9 mouse cellular contexts compared by ENCODE assay signal in genomic region chr4:148607758-148608157, GRCm38 (mm10). TPM values are rescaled to one million over a fixed set of nuclear protein-coding genes. Genes with fewer than 3 reads are reported as not detected.
A peak's percentile ranks its signal among the peaks of the same experiment; 100 is the strongest.
DNase-seq lines count a peak whose midpoint lies in the region; ATAC-seq lines count a peak whose summit lies in the region.
"Had no signal": no experiment of that assay in that cellular context is flagged by ENCODE, and none has a peak within 500 bp of the region (broad histone marks: within the 10 kb centered on the region; RNA-seq: fewer than 3 reads in every experiment).

No protein-coding gene starts in this region.

- H3K4me2 ChIP-seq in kidney, embryonic 16.5 days (replicated peaks; ENCODE audit: low read depth, low read length), result no peak overlapping the region
- H3K4me2 ChIP-seq in heart, embryonic 16.5 days (ENCODE audit: low read depth, low read length), result no peak overlapping the region
- no peak overlapping the region for H3K4me2 ChIP-seq in neural tube, embryonic 11.5 days (ENCODE audit: low read depth)
- H3K4me2 ChIP-seq: embryonic facial prominence, embryonic 12.5 days had no signal

- peak; percentile 71 for DNase-seq in kidney, adult 11 months
- DNase-seq in adrenal gland, adult 18-20 months (ENCODE audit: low spot score in 2 of 2), result peak; percentile 79 to 84
- DNase-seq in embryo, embryonic 11.5 days (ENCODE audit: low read depth, low spot score), result peak; percentile 46
- DNase-seq in layer of hippocampus, postnatal 36 days, result peak; percentile 72 to 75
- DNase-seq in neural tube, embryonic 11.5 days (ENCODE audit: low spot score), result peak; percentile 64
- peak; percentile 73 for DNase-seq in thymus, postnatal 0 days (ENCODE audit: low spot score)

- H3K27me3 ChIP-seq in kidney, embryonic 16.5 days (ENCODE audit: insufficient read depth, low read length), result no peaks in the 10 kb centered on the region
- no peaks in the 10 kb centered on the region for H3K27me3 ChIP-seq in heart, embryonic 16.5 days (ENCODE audit: control insufficient read depth, insufficient read depth, low read length)
- no peaks in the 10 kb centered on the region for H3K27me3 ChIP-seq in neural tube, embryonic 11.5 days (ENCODE audit: control insufficient read depth, insufficient read depth, low read length)
- H3K27me3 ChIP-seq: embryonic facial prominence, embryonic 12.5 days had no signal

- H3K4me3 ChIP-seq in kidney, embryonic 16.5 days (ENCODE audit: low read length), result no peak overlapping the region
- H3K4me3 ChIP-seq in heart, embryonic 16.5 days (ENCODE audit: low read length), result no peak overlapping the region
- no peak overlapping the region for H3K4me3 ChIP-seq in neural tube, embryonic 11.5 days (ENCODE audit: low read depth, low read length)
- H3K4me3 ChIP-seq: embryonic facial prominence, embryonic 12.5 days had no signal

- no peak for ATAC-seq in kidney, embryonic 16.5 days (ENCODE audit: low FRiP score, low TSS enrichment)
- peak; percentile 66; the same call in 1 of the 2 replicates for ATAC-seq in heart, embryonic 16.5 days (replicated peaks; ENCODE audit: extremely low read depth, insufficient read depth, low FRiP score)
- ATAC-seq in neural tube, embryonic 11.5 days (ENCODE audit: insufficient read depth, low FRiP score, low TSS enrichment), result no peak

- H3K36me3 ChIP-seq in kidney, embryonic 16.5 days (ENCODE audit: insufficient read depth, low read length), result peaks cover 11% of the 10 kb centered on the region
- H3K36me3 ChIP-seq in heart, embryonic 16.5 days (ENCODE audit: control insufficient read depth, insufficient read depth), result peaks cover 3% of the 10 kb centered on the region; the same call in 1 of the 2 replicates
- no peaks in the 10 kb centered on the region for H3K36me3 ChIP-seq in neural tube, embryonic 11.5 days (ENCODE audit: control insufficient read depth, insufficient read depth, low read length)

- no peaks in the 10 kb centered on the region for H3K9me3 ChIP-seq in kidney, embryonic 16.5 days (ENCODE audit: low read length)
- no peaks in the 10 kb centered on the region for H3K9me3 ChIP-seq in heart, embryonic 16.5 days (replicated peaks; ENCODE audit: control insufficient read depth, low read length)
- H3K9me3 ChIP-seq in neural tube, embryonic 11.5 days (ENCODE audit: control insufficient read depth, low read length), result no peaks in the 10 kb centered on the region
- H3K9me3 ChIP-seq: embryonic facial prominence, embryonic 12.5 days had no signal

- peaks cover 8% of the 10 kb centered on the region; the same call in 1 of the 2 replicates for H3K4me1 ChIP-seq in kidney, embryonic 16.5 days (ENCODE audit: insufficient read depth, low read length)
- H3K4me1 ChIP-seq in heart, embryonic 16.5 days (ENCODE audit: control insufficient read depth, insufficient read depth, low read length), result peaks cover 12% of the 10 kb centered on the region; the same call in 1 of the 2 replicates
- no peaks in the 10 kb centered on the region for H3K4me1 ChIP-seq in neural tube, embryonic 11.5 days (ENCODE audit: control insufficient read depth, insufficient read depth, low read length)
- H3K4me1 ChIP-seq: embryonic facial prominence, embryonic 12.5 days had no signal

- no peak overlapping the region for H3K9ac ChIP-seq in kidney, embryonic 16.5 days (replicated peaks; ENCODE audit: low read length)
- H3K9ac ChIP-seq in heart, embryonic 16.5 days (ENCODE audit: low read length), result no peak overlapping the region
- no peak overlapping the region for H3K9ac ChIP-seq in neural tube, embryonic 11.5 days (ENCODE audit: low read length)
- H3K9ac ChIP-seq: embryonic facial prominence, embryonic 12.5 days had no signal

- no peak overlapping the region for H3K27ac ChIP-seq in kidney, embryonic 16.5 days (ENCODE audit: low read length)
- no peak overlapping the region for H3K27ac ChIP-seq in heart, embryonic 16.5 days (ENCODE audit: low read length)
- no peak overlapping the region for H3K27ac ChIP-seq in neural tube, embryonic 11.5 days (ENCODE audit: low read depth, low read length)
- H3K27ac ChIP-seq: embryonic facial prominence, embryonic 12.5 days had no signal

- WGBS in kidney, embryonic 16.5 days, result 20% methylated on average over 5 of the region's 5 CpGs
- WGBS in heart, embryonic 16.5 days, result 22% methylated on average over 5 of the region's 5 CpGs
- 31% methylated on average over 5 of the region's 5 CpGs for WGBS in neural tube, embryonic 11.5 days

RNA-seq across cellular contexts. Expression of gene Masp2, which starts 5.4 kb away (rescaled TPM):
- polyA plus RNA-seq in kidney, embryonic 16.5 days (2015; fragmentation: Nextera tagmentation; extraction: Ambion mirVana), result 0.27 and 0.52 TPM in 2 replicates
- total RNA-seq in adrenal gland, adult 18-20 months (2021), result 1 to 10 TPM; 1.2 to 2.3 TPM
- polyA plus RNA-seq in heart, embryonic 16.5 days (2015; fragmentation: Nextera tagmentation; extraction: Ambion mirVana), result 0.34 and 0.45 TPM in 2 replicates
- 1 to 10 TPM; 3.2 to 4.1 TPM for total RNA-seq in layer of hippocampus, postnatal 36 days (2021)
- polyA plus RNA-seq in neural tube, embryonic 11.5 days (2014; fragmentation: Nextera tagmentation; extraction: Ambion mirVana), result 0.17 and 0.35 TPM in 2 replicates
- 0.34 TPM in 1 of 2 replicates, not detected in the other for polyA plus RNA-seq in thymus, postnatal 0 days (2015; fragmentation: Nextera tagmentation; extraction: Ambion mirVana)

RNA-seq across cellular contexts. Expression of gene Srm, which starts 16.5 kb away (rescaled TPM):
- polyA plus RNA-seq in kidney, embryonic 16.5 days (2015; fragmentation: Nextera tagmentation; extraction: Ambion mirVana), result 187 and 188 TPM in 2 replicates
- 10 to 100 TPM; 53.3 to 73.6 TPM for total RNA-seq in adrenal gland, adult 18-20 months (2021)
- polyA plus RNA-seq in heart, embryonic 16.5 days (2015; fragmentation: Nextera tagmentation; extraction: Ambion mirVana), result 91.9 and 99.5 TPM in 2 replicates
- total RNA-seq in layer of hippocampus, postnatal 36 days (2021), result 10 to 100 TPM; 68.4 to 70.0 TPM
- 194 and 196 TPM in 2 replicates for polyA plus RNA-seq in neural tube, embryonic 11.5 days (2014; fragmentation: Nextera tagmentation; extraction: Ambion mirVana)
- polyA plus RNA-seq in thymus, postnatal 0 days (2015; fragmentation: Nextera tagmentation; extraction: Ambion mirVana), result 163 and 181 TPM in 2 replicates

RNA-seq across cellular contexts. Expression of gene Tardbp, which starts 19.1 kb away (rescaled TPM):
- 337 and 369 TPM in 2 replicates for polyA plus RNA-seq in kidney, embryonic 16.5 days (2015; fragmentation: Nextera tagmentation; extraction: Ambion mirVana)
- 100 to 1,000 TPM; 216 to 267 TPM for total RNA-seq in adrenal gland, adult 18-20 months (2021)
- polyA plus RNA-seq in heart, embryonic 16.5 days (2015; fragmentation: Nextera tagmentation; extraction: Ambion mirVana), result 171 and 194 TPM in 2 replicates
- 100 to 1,000 TPM; 218 to 224 TPM for total RNA-seq in layer of hippocampus, postnatal 36 days (2021)
- polyA plus RNA-seq in neural tube, embryonic 11.5 days (2014; fragmentation: Nextera tagmentation; extraction: Ambion mirVana), result 179 and 211 TPM in 2 replicates
- 330 and 343 TPM in 2 replicates for polyA plus RNA-seq in thymus, postnatal 0 days (2015; fragmentation: Nextera tagmentation; extraction: Ambion mirVana)

RNA-seq across cellular contexts. Expression of gene Gm572, which starts 35.4 kb away (rescaled TPM):
- polyA plus RNA-seq in kidney, embryonic 16.5 days (2015; fragmentation: Nextera tagmentation; extraction: Ambion mirVana), result not detected in 2 replicates
- total RNA-seq in adrenal gland, adult 18-20 months (2021), result not detected
- polyA plus RNA-seq in heart, embryonic 16.5 days (2015; fragmentation: Nextera tagmentation; extraction: Ambion mirVana), result 0.11 and 0.41 TPM in 2 replicates
- not detected for total RNA-seq in layer of hippocampus, postnatal 36 days (2021)
- not detected in 2 replicates for polyA plus RNA-seq in neural tube, embryonic 11.5 days (2014; fragmentation: Nextera tagmentation; extraction: Ambion mirVana)
- polyA plus RNA-seq in thymus, postnatal 0 days (2015; fragmentation: Nextera tagmentation; extraction: Ambion mirVana), result 0.09 TPM in 1 of 2 replicates, not detected in the other
- polyA plus RNA-seq: embryonic facial prominence, embryonic 12.5 days had no signal

RNA-seq across cellular contexts. Expression of gene Exosc10, which starts 49.5 kb away (rescaled TPM):
- 95.2 and 99.9 TPM in 2 replicates for polyA plus RNA-seq in kidney, embryonic 16.5 days (2015; fragmentation: Nextera tagmentation; extraction: Ambion mirVana)
- 10 to 100 TPM; 42.7 to 44.8 TPM for total RNA-seq in adrenal gland, adult 18-20 months (2021)
- polyA plus RNA-seq in heart, embryonic 16.5 days (2015; fragmentation: Nextera tagmentation; extraction: Ambion mirVana), result 69.3 and 70.2 TPM in 2 replicates
- 10 to 100 TPM; 50.5 to 52.7 TPM for total RNA-seq in layer of hippocampus, postnatal 36 days (2021)
- 102 and 108 TPM in 2 replicates for polyA plus RNA-seq in neural tube, embryonic 11.5 days (2014; fragmentation: Nextera tagmentation; extraction: Ambion mirVana)
- 73.1 and 82.6 TPM in 2 replicates for polyA plus RNA-seq in thymus, postnatal 0 days (2015; fragmentation: Nextera tagmentation; extraction: Ambion mirVana)
